20 mouse cellular contexts compared by ENCODE assay signal in the genomic region with DNA sequence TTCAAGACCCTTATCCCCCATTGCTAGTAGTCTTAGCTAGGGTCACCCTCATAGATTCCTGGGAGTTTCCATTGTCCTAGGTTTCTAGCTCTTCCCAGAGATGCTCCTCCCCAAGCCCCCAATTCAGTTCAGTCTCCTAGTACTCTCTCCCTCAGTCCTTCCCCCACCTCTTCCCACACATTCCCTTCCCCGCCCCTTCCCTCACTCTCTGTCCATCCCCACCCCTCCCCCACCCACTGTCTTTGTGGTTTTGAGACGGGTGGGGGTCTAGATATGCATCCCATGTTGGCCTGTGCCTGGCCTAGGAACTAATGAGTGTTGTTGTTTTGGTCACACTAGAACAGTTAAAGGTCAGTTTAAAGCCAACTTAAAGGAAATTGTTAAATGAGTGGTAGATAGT.
"Had no signal": no experiment of that assay in that cellular context is flagged by ENCODE, and none has a peak within 500 bp of the region (broad histone marks: within the 10 kb centered on the region; RNA-seq: fewer than 3 reads in every experiment).

No protein-coding gene starts in this region.

- H3K9ac ChIP-seq: lung, embryonic 14.5 days; midbrain, embryonic 13.5 days; midbrain, embryonic 15.5 days; neural tube, embryonic 13.5 days; neural tube, embryonic 15.5 days had no signal

- H3K27me3 ChIP-seq: midbrain, embryonic 13.5 days; midbrain, embryonic 15.5 days; neural tube, embryonic 13.5 days; neural tube, embryonic 15.5 days had no signal

- H3K9me3 ChIP-seq: megakaryocyte, embryonic 14.5 days; midbrain, embryonic 13.5 days; midbrain, embryonic 15.5 days; neural tube, embryonic 13.5 days; neural tube, embryonic 15.5 days had no signal

- DNase-seq: lung, adult 18-20 months; lung, embryonic 14.5 days; lung, postnatal 14 days; lung, postnatal 36 days; retina, postnatal 1 day; right cerebral cortex, adult 18-20 months; right cerebral cortex, postnatal 25 days; right cerebral cortex, postnatal 4 days; spleen, adult 18-20 months; thymus, adult 18-20 months; thymus, postnatal 14 days; thymus, postnatal 36 days had no signal

- H3K27ac ChIP-seq: macrophage; midbrain, embryonic 13.5 days; midbrain, embryonic 15.5 days; neural tube, embryonic 13.5 days; neural tube, embryonic 15.5 days had no signal

- H3K4me3 ChIP-seq: megakaryocyte, embryonic 14.5 days; midbrain, embryonic 13.5 days; midbrain, embryonic 15.5 days; myocyte; neural tube, embryonic 13.5 days; neural tube, embryonic 15.5 days had no signal

- H3K4me2 ChIP-seq: lung, embryonic 14.5 days; midbrain, embryonic 11.5 days; midbrain, embryonic 13.5 days; midbrain, embryonic 15.5 days; neural tube, embryonic 13.5 days; neural tube, embryonic 15.5 days had no signal

- ATAC-seq: midbrain, embryonic 13.5 days; midbrain, embryonic 15.5 days had no signal

- H3K4me1 ChIP-seq: neural tube, embryonic 15.5 days had no signal

- H3K36me3 ChIP-seq: midbrain, embryonic 13.5 days; midbrain, embryonic 15.5 days; neural tube, embryonic 13.5 days; neural tube, embryonic 15.5 days had no signal
